Mouse (Mus musculus) CH12.LX (cell line): ENCODE results near the gene Ms4a5. TPM values are rescaled to one million over a fixed set of nuclear protein-coding genes. Genes with fewer than 3 reads are reported as not detected.
A peak's percentile ranks its signal among the peaks of the same experiment; 100 is the strongest.

Experiments
- DNase-seq: peaks from one replicate; pipeline ENCODE4 v3.0.0-alpha.2; 2013; ENCODE audit errors: extremely low read depth
- H3K27ac ChIP-seq: 2 replicates; pipeline ENCODE4 v1.5.1; 2012; ENCODE audit warnings: low read depth, mild to moderate bottlenecking, control low read depth, moderate library complexity; ENCODE audit not compliant: insufficient read depth
- H3K27me3 ChIP-seq: replicated peaks from 2 replicates; pipeline ENCODE3; 2012; ENCODE audit warnings: inconsistent platforms
- H3K36me3 ChIP-seq, 2 experiments: replicated peaks in 1 of 2; 2 replicates each; pipeline versions ENCODE3 to v1.6.1; 2012; ENCODE audit warnings: inconsistent platforms in 1 of 2, low read length in 1 of 2, mild to moderate bottlenecking in 1 of 2, mixed read lengths in 1 of 2, moderate library complexity in 1 of 2; ENCODE audit not compliant: control insufficient read depth in 1 of 2, insufficient read depth in 1 of 2
- H3K4me1 ChIP-seq, 2 experiments: 2 replicates each; pipeline ENCODE4 v1.6.1; 2012; ENCODE audit warnings: inconsistent platforms in 1 of 2, moderate library complexity in 1 of 2; ENCODE audit not compliant: insufficient read depth in 2 of 2, control insufficient read depth in 1 of 2
- H3K4me2 ChIP-seq: 2 replicates; pipeline ENCODE4 v1.6.1; 2012; ENCODE audit warnings: low read depth, mild to moderate bottlenecking, control low read depth; ENCODE audit not compliant: poor library complexity, insufficient read depth, severe bottlenecking
- H3K4me3 ChIP-seq, 3 experiments: fragments of 150-350 bp in 1 of 3; sonication (generic) in 1 of 3; replicated peaks in 1 of 3; 2 replicates each; pipeline versions ENCODE3 to v1.5.1; 2011 to 2012; ENCODE audit warnings: low read depth in 2 of 3, low read length in 2 of 3, mild to moderate bottlenecking in 2 of 3, moderate library complexity in 2 of 3, control low read depth in 1 of 3, improper control_type of control experiment in 1 of 3, inconsistent platforms in 1 of 3, mixed read lengths in 1 of 3; ENCODE audit not compliant: poor library complexity in 1 of 3
- H3K79me2 ChIP-seq: replicated peaks from 2 replicates; pipeline ENCODE4 v1.6.1; 2012; ENCODE audit warnings: mild to moderate bottlenecking, moderate library complexity; ENCODE audit not compliant: control insufficient read depth, poor library complexity, insufficient read depth, severe bottlenecking; ENCODE audit errors: extremely low read depth
- H3K9ac ChIP-seq: 2 replicates; pipeline ENCODE4 v1.6.1; 2012; ENCODE audit warnings: low read depth, mild to moderate bottlenecking, control low read depth, moderate library complexity; ENCODE audit not compliant: insufficient read depth
- H3K9me3 ChIP-seq: replicated peaks from 2 replicates; pipeline ENCODE3; 2012; ENCODE audit warnings: low read length, inconsistent platforms, mixed read lengths
- BHLHE40 ChIP-seq: IDR thresholded peaks from 2 replicates; pipeline ENCODE4 v1.6.1; 2011; ENCODE audit warnings: mild to moderate bottlenecking, low read depth, low read length, improper control_type of control experiment
- CHD2 ChIP-seq: IDR thresholded peaks from 2 replicates; pipeline ENCODE4 v1.6.1; 2011; ENCODE audit warnings: low read length, improper control_type of control experiment
- CTCF ChIP-seq, 2 experiments: IDR thresholded peaks in 1 of 2; conservative IDR thresholded peaks in 1 of 2; 2 replicates each; pipeline ENCODE4 v1.5.1; 2011 to 2012; ENCODE audit warnings: low read depth in 2 of 2, low read length in 2 of 2, improper control_type of control experiment in 1 of 2, inconsistent platforms in 1 of 2, mild to moderate bottlenecking in 1 of 2, moderate library complexity in 1 of 2
- E2F4 ChIP-seq: IDR thresholded peaks from 2 replicates; pipeline ENCODE4 v1.6.1; 2011; ENCODE audit warnings: low read depth, low read length, improper control_type of control experiment; ENCODE audit not compliant: insufficient replicate concordance
- ELF1 ChIP-seq: IDR thresholded peaks from 2 replicates; pipeline ENCODE4 v1.6.1; 2014; ENCODE audit warnings: low read depth, mild to moderate bottlenecking, inconsistent platforms, low read length, improper control_type of control experiment
- ETS1 ChIP-seq: conservative IDR thresholded peaks from 2 replicates; pipeline ENCODE4 v1.6.1; 2012; ENCODE audit warnings: low read depth, mild to moderate bottlenecking, inconsistent platforms, low read length, improper control_type of control experiment, moderate library complexity
- GABPA ChIP-seq: IDR thresholded peaks from 2 replicates; pipeline ENCODE4 v1.6.1; 2012; ENCODE audit warnings: low read depth, low read length, improper control_type of control experiment, inconsistent platforms; ENCODE audit not compliant: insufficient replicate concordance
- HCFC1 ChIP-seq: IDR thresholded peaks from 2 replicates; pipeline ENCODE4 v1.6.1; 2012; ENCODE audit warnings: low read depth, mild to moderate bottlenecking, inconsistent platforms, low read length, improper control_type of control experiment
- IRF4 ChIP-seq: IDR thresholded peaks from 2 replicates; pipeline ENCODE4 v1.6.1; 2014; ENCODE audit warnings: low read depth, mild to moderate bottlenecking, inconsistent platforms, low read length, improper control_type of control experiment
- JUN ChIP-seq: IDR thresholded peaks from 2 replicates; pipeline ENCODE4 v1.6.1; 2011; ENCODE audit warnings: low read depth, mild to moderate bottlenecking, low read length, improper control_type of control experiment, moderate library complexity; ENCODE audit not compliant: insufficient read depth
- JUND ChIP-seq: conservative IDR thresholded peaks from 2 replicates; pipeline ENCODE4 v1.6.1; 2011; ENCODE audit warnings: low read depth, low read length, improper control_type of control experiment
- KAT2A ChIP-seq: IDR thresholded peaks from 2 replicates; pipeline ENCODE4 v1.6.1; 2012; ENCODE audit warnings: low read length, improper control_type of control experiment, inconsistent platforms; ENCODE audit not compliant: insufficient replicate concordance
- MAFK ChIP-seq: IDR thresholded peaks from 2 replicates; pipeline ENCODE4 v1.6.1; 2011; ENCODE audit warnings: low read length, improper control_type of control experiment; ENCODE audit not compliant: insufficient replicate concordance
- MAX ChIP-seq: IDR thresholded peaks from 2 replicates; pipeline ENCODE4 v1.6.1; 2011; ENCODE audit warnings: low read length, improper control_type of control experiment
- MAZ ChIP-seq: IDR thresholded peaks from 2 replicates; pipeline ENCODE4 v1.6.1; 2012; ENCODE audit warnings: low read depth, mild to moderate bottlenecking, inconsistent platforms, low read length, improper control_type of control experiment, moderate library complexity
- MEF2A ChIP-seq: IDR thresholded peaks from 2 replicates; pipeline ENCODE4 v1.6.1; 2014; ENCODE audit warnings: low read depth, mild to moderate bottlenecking, inconsistent platforms, low read length, improper control_type of control experiment, borderline replicate concordance
- MXI1 ChIP-seq: IDR thresholded peaks from 2 replicates; pipeline ENCODE4 v1.6.1; 2011; ENCODE audit warnings: mild to moderate bottlenecking, low read depth, low read length, improper control_type of control experiment
- MYC ChIP-seq: IDR thresholded peaks from 2 replicates; pipeline ENCODE4 v1.6.1; 2011; ENCODE audit warnings: low read depth, mild to moderate bottlenecking, improper control_type of control experiment, low read length
- NELFE ChIP-seq: IDR thresholded peaks from 2 replicates; pipeline ENCODE4 v1.6.1; 2011; ENCODE audit warnings: low read depth, low read length, improper control_type of control experiment
- NRF1 ChIP-seq: IDR thresholded peaks from 2 replicates; pipeline ENCODE4 v1.6.1; 2014; ENCODE audit warnings: low read depth, mild to moderate bottlenecking, inconsistent platforms, low read length, improper control_type of control experiment, moderate library complexity
- PAX5 ChIP-seq: IDR thresholded peaks from 2 replicates; pipeline ENCODE4 v1.6.1; 2012; ENCODE audit warnings: low read length, inconsistent platforms, mixed read lengths
- POLR2A ChIP-seq: IDR thresholded peaks from 2 replicates; pipeline ENCODE4 v1.6.1; 2011; ENCODE audit warnings: low read depth, mild to moderate bottlenecking, improper control_type of control experiment, low read length
- RAD21 ChIP-seq: IDR thresholded peaks from 2 replicates; pipeline ENCODE4 v1.6.1; 2011; ENCODE audit warnings: low read depth, mild to moderate bottlenecking, low read length, improper control_type of control experiment, moderate library complexity
- SIN3A ChIP-seq: IDR thresholded peaks from 2 replicates; pipeline ENCODE4 v1.6.1; 2012; ENCODE audit warnings: low read length, improper control_type of control experiment, inconsistent platforms
- TCF12 ChIP-seq: IDR thresholded peaks from 2 replicates; pipeline ENCODE4 v1.6.1; 2014; ENCODE audit warnings: low read depth, mild to moderate bottlenecking, inconsistent platforms, low read length, improper control_type of control experiment
- UBTF ChIP-seq: IDR thresholded peaks from 2 replicates; pipeline ENCODE4 v1.6.1; 2012; ENCODE audit warnings: low read depth, mild to moderate bottlenecking, inconsistent platforms, low read length, improper control_type of control experiment, moderate library complexity
- USF1 ChIP-seq: IDR thresholded peaks from 2 replicates; pipeline ENCODE4 v1.6.1; 2014; ENCODE audit warnings: low read depth, mild to moderate bottlenecking, inconsistent platforms, low read length, improper control_type of control experiment
- USF2 ChIP-seq: conservative IDR thresholded peaks from 2 replicates; pipeline ENCODE4 v1.6.1; 2011; ENCODE audit warnings: low read depth, low read length, improper control_type of control experiment
- ZC3H11A ChIP-seq: IDR thresholded peaks from 2 replicates; pipeline ENCODE4 v1.6.1; 2012; ENCODE audit warnings: low read depth, mild to moderate bottlenecking, inconsistent platforms, low read length, improper control_type of control experiment
- ZKSCAN1 ChIP-seq: IDR thresholded peaks from 2 replicates; pipeline ENCODE4 v1.6.1; 2012; ENCODE audit warnings: low read depth, inconsistent platforms, low read length, improper control_type of control experiment, borderline replicate concordance
- ZMIZ1 ChIP-seq: IDR thresholded peaks from 2 replicates; pipeline ENCODE4 v1.6.1; 2012; ENCODE audit warnings: low read depth, mild to moderate bottlenecking, inconsistent platforms, low read length, improper control_type of control experiment
- ZNF384 ChIP-seq: IDR thresholded peaks from 2 replicates; pipeline ENCODE4 v1.6.1; 2012; ENCODE audit warnings: low read depth, low read length, improper control_type of control experiment, inconsistent platforms
- dilution Hi-C: fragments of 300-500 bp; cut with MboI; formaldehyde crosslinking; loops from 2 replicates; pipeline ENCODE4 v1.14.3; 2020; ENCODE audit warnings: low sequenced_read_pairs; ENCODE audit not compliant: extremely low pct_unique_long_range_greater_than_20kb, extremely low pct_ligation_motif_present
- in situ Hi-C: fragments of 300-500 bp; cut with MboI; formaldehyde crosslinking; loops from 3 replicates; pipeline ENCODE4 v1.14.3; 2019; ENCODE audit warnings: low sequenced_read_pairs, low pct_ligation_motif_present, low pct_unique_long_range_greater_than_20kb, mixed read lengths
- polyA plus RNA-seq: library from polyadenylated mRNA; unstranded; fragments of >175 nt; gene quantifications from 2 replicates; pipeline ENCODE4 v1.2.1, GENCODE M21; 2012; ENCODE audit warnings: low read depth; ENCODE audit not compliant: insufficient read length
- total RNA-seq, 2 experiments: library from RNA; depleted of rRNA; stranded (reverse); fragments of 300-350 nt in 1 of 2; fragments of >200 nt in 1 of 2; gene quantifications; 2 replicates each; pipeline ENCODE4 v1.2.3; 2012 to 2014

Gene Ms4a5
- total and polyA plus RNA-seq, 3 experiments: not detected

- dilution Hi-C loops (no loop called here), in situ Hi-C loops (no loop called here)
- Histone ChIP-seq H3K4me1 (peaks cover 2 to 6% of the 10 kb centered on the region in 2 experiments; a peak in 2 of 4 replicates), H3K9ac (no peak overlapping the region), H3K4me2 (no peak overlapping the region), H3K9me3 (no peaks in the 10 kb centered on the region), H3K4me3 (no peak overlapping the region), H3K27ac (no peak overlapping the region), H3K36me3 (no peaks in the 10 kb centered on the region), H3K27me3 (no peaks in the 10 kb centered on the region), H3K79me2 (no peaks in the 10 kb centered on the region)
- TF ChIP-seq TCF12: no peak
- no peak for TF ChIP-seq ZMIZ1
- no peak for TF ChIP-seq HCFC1
- TF ChIP-seq KAT2A: no peak
- TF ChIP-seq ETS1: no peak
- no peak for TF ChIP-seq UBTF
- no peak for TF ChIP-seq USF1
- no peak for TF ChIP-seq JUND
- no peak for TF ChIP-seq E2F4
- no peak for TF ChIP-seq MYC
- no peak for TF ChIP-seq SIN3A
- TF ChIP-seq NELFE: no peak
- no peak for DNase-seq
Observed at GRCm38 (mm10) chr19:11276431-11276830, 7.2 kb downstream of the Ms4a5 start.

- in situ Hi-C loops: no loop called here
- TF ChIP-seq MAZ (0 out of 2 replicates have a peak, but pooled peaks have one; percentile 66), BHLHE40 (peak; percentile 33; the same call in 1 of the 2 replicates), ELF1 (no peak), GABPA (no peak), PAX5 (no peak), NELFE (no peak), NRF1 (no peak), SIN3A (0 out of 2 replicates have a peak, but pooled peaks have one; percentile 59), MAX (no peak), USF2 (no peak), USF1 (no peak), POLR2A (no peak; the same call in 1 of the 2 replicates), MAFK (no peak), IRF4 (peak; percentile 60), E2F4 (no peak), MXI1 (no peak), MYC (no peak), MEF2A (peak; percentile 57; the same call in 1 of the 2 replicates), JUND (0 out of 2 replicates have a peak, but pooled peaks have one; percentile 25), ZKSCAN1 (no peak), CTCF (conservative IDR thresholded peaks at IDR 0.05 in 1 of 2, IDR thresholded peaks at IDR 0.05 in 1 of 2; ENCODE audit: low read depth in 2 of 2, low read length in 2 of 2) (no peak), CHD2 (0 out of 2 replicates have a peak, but pooled peaks have one; percentile 16), ETS1 (peak; percentile 89), ZNF384 (no peak), JUN (0 out of 2 replicates have a peak, but pooled peaks have one; percentile 26), ZC3H11A (no peak), RAD21 (no peak)
Observed at GRCm38 (mm10) chr19:11266956-11267355, 16.7 kb downstream of the Ms4a5 start.

More at GRCm38 (mm10) chr19:11266956-11267355, 16.7 kb downstream of the Ms4a5 start:
- no peak overlapping the region for H3K9ac ChIP-seq
- dilution Hi-C loops: no loop called here
- H3K4me3 ChIP-seq: no peak overlapping the region
- peaks cover 8 to 25% of the 10 kb centered on the region in 2 experiments for H3K4me1 ChIP-seq
- H3K36me3 ChIP-seq: peaks cover 0 to 10% of the 10 kb centered on the region in 2 experiments
- H3K9me3 ChIP-seq: no peaks in the 10 kb centered on the region
- peak overlapping the region; percentile 80 for H3K4me2 ChIP-seq
- peak; percentile 75 for DNase-seq
- H3K27ac ChIP-seq: peak overlapping the region; percentile 67; the same call in 1 of the 2 replicates
- no peaks in the 10 kb centered on the region for H3K27me3 ChIP-seq
- peaks cover 28% of the 10 kb centered on the region for H3K79me2 ChIP-seq
